Mouse (Mus musculus): Measurements from ENCODE around the gene Gm17660. TPM values are rescaled to one million over a fixed set of nuclear protein-coding genes. Genes with fewer than 3 reads are reported as not detected.

The Gm17660 gene
- total and polyA plus RNA-seq, 3 experiments: not detected

DNA sequence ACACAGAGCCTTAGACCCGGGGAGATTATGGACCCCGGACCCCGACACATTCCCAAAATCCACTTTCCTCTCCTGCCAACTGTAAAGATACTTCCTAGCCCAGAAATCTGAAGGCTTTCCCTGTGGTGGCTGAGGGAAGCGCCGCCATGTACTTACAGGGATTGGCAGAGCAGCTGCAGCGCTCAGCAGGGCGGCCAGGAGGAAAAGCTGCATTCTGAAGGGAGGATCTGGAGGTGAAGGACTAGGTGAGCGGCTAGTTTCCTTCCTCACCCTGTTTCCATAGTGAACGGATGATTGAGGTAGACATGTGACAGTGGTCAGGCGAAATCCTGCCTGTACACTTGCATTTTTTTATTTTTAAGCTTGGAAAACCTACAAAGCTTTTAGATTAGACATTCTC lies 1.0 kb downstream of the Gm17660 start:
- H3K4me1 ChIP-seq (ENCODE audit: control insufficient read depth in 1 of 2, insufficient read depth in 2 of 2): peaks cover 0 to 12% of the 10 kb centered on the region in 2 experiments; a peak in 2 of 4 replicates
- in situ Hi-C loops (cut with MboI; ENCODE audit: low pct_ligation_motif_present, low pct_unique_long_range_greater_than_20kb, low sequenced_read_pairs) (no loop called here), dilution Hi-C loops (cut with MboI; ENCODE audit: extremely low pct_ligation_motif_present, extremely low pct_unique_long_range_greater_than_20kb, low sequenced_read_pairs) (no loop called here)
- DNase-seq (ENCODE audit: extremely low read depth): no peak
- H3K27me3 ChIP-seq (replicated peaks): no peaks in the 10 kb centered on the region
- no peak overlapping the region for H3K9ac ChIP-seq (ENCODE audit: insufficient read depth, low read depth)
- no peaks in the 10 kb centered on the region for H3K79me2 ChIP-seq (replicated peaks; ENCODE audit: control insufficient read depth, extremely low read depth, insufficient read depth, poor library complexity, severe bottlenecking)
- H3K4me2 ChIP-seq (ENCODE audit: insufficient read depth, low read depth, poor library complexity, severe bottlenecking): no peak overlapping the region
- no peak overlapping the region for H3K4me3 ChIP-seq (replicated peaks in 1 of 3; ENCODE audit: low read depth in 2 of 3, low read length in 2 of 3, poor library complexity in 1 of 3)
- TF ChIP-seq JUND (conservative IDR thresholded peaks at IDR 0.05; ENCODE audit: low read depth, low read length): no peak
- no peaks in the 10 kb centered on the region for H3K9me3 ChIP-seq (replicated peaks; ENCODE audit: low read length)
- H3K27ac ChIP-seq (ENCODE audit: insufficient read depth, low read depth): no peak overlapping the region
- no peaks in the 10 kb centered on the region for H3K36me3 ChIP-seq (replicated peaks in 1 of 2; ENCODE audit: control insufficient read depth in 1 of 2, insufficient read depth in 1 of 2, low read length in 1 of 2)

DNA sequence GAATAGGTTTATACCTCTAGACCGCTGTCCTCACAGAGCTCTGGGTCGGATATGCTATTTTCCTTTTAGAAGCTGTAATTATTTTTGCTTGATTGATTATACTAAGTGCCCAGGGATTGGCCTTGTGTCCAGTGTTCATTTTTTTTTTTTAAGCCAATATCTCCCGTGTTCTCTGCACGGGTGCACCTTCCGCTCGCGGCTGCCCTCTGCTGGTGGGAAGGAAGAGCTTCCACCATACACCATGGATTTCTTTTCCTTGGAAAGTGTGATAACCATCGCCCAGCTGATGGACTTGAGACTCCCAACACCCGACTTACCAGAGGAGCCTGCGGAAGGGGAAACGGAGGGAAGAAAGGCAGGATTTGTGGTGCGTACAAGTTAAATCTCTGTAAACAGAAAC lies 3.0 kb downstream of the Gm17660 start:
- in situ Hi-C loops (cut with MboI; ENCODE audit: low pct_ligation_motif_present, low pct_unique_long_range_greater_than_20kb, low sequenced_read_pairs) (no loop called here), dilution Hi-C loops (cut with MboI; ENCODE audit: extremely low pct_ligation_motif_present, extremely low pct_unique_long_range_greater_than_20kb, low sequenced_read_pairs) (no loop called here)
- DNase-seq (ENCODE audit: extremely low read depth): peak; percentile 43
- H3K36me3 ChIP-seq (replicated peaks in 1 of 2; ENCODE audit: control insufficient read depth in 1 of 2, insufficient read depth in 1 of 2, low read length in 1 of 2): no peaks in the 10 kb centered on the region
- H3K79me2 ChIP-seq (replicated peaks; ENCODE audit: control insufficient read depth, extremely low read depth, insufficient read depth, poor library complexity, severe bottlenecking): no peaks in the 10 kb centered on the region
- no peak overlapping the region for H3K4me2 ChIP-seq (ENCODE audit: insufficient read depth, low read depth, poor library complexity, severe bottlenecking)
- 0 out of 2 replicates have a peak, but pooled peaks have one; percentile 34 for TF ChIP-seq NELFE (IDR thresholded peaks at IDR 0.05; ENCODE audit: low read depth, low read length)
- no peak for TF ChIP-seq MAFK (IDR thresholded peaks at IDR 0.05; ENCODE audit: insufficient replicate concordance, low read length)
- no peak for TF ChIP-seq TBP (conservative IDR thresholded peaks at IDR 0.05; ENCODE audit: low read depth, low read length)
- peak; percentile 89 for TF ChIP-seq ZNF384 (IDR thresholded peaks at IDR 0.05; ENCODE audit: low read depth, low read length)
- peak; percentile 58 for TF ChIP-seq RAD21 (IDR thresholded peaks at IDR 0.05; ENCODE audit: low read depth, low read length)
- TF ChIP-seq BHLHE40 (IDR thresholded peaks at IDR 0.05; ENCODE audit: low read depth, low read length): peak; percentile 72
- no peak for TF ChIP-seq NRF1 (IDR thresholded peaks at IDR 0.05; ENCODE audit: low read depth, low read length)
- 0 out of 2 replicates have a peak, but pooled peaks have one; percentile 27 for TF ChIP-seq SIN3A (IDR thresholded peaks at IDR 0.05; ENCODE audit: low read length)
- TF ChIP-seq CTCF (conservative IDR thresholded peaks at IDR 0.05 in 1 of 2, IDR thresholded peaks at IDR 0.05 in 1 of 2; ENCODE audit: low read depth in 2 of 2, low read length in 2 of 2): peak; percentile 70 to 81
- TF ChIP-seq CHD2 (IDR thresholded peaks at IDR 0.05; ENCODE audit: low read length): no peak
- TF ChIP-seq USF1 (IDR thresholded peaks at IDR 0.05; ENCODE audit: low read depth, low read length): no peak
- peak; percentile 5; the same call in 1 of the 2 replicates for TF ChIP-seq ZC3H11A (IDR thresholded peaks at IDR 0.05; ENCODE audit: low read depth, low read length)
- peak; percentile 85 for TF ChIP-seq SMC3 (IDR thresholded peaks at IDR 0.05; ENCODE audit: low read depth, low read length)
- no peak overlapping the region for H3K9ac ChIP-seq (ENCODE audit: insufficient read depth, low read depth)
- no peak overlapping the region for H3K27ac ChIP-seq (ENCODE audit: insufficient read depth, low read depth)
- no peaks in the 10 kb centered on the region for H3K27me3 ChIP-seq (replicated peaks)
- H3K4me3 ChIP-seq (replicated peaks in 1 of 3; ENCODE audit: low read depth in 2 of 3, low read length in 2 of 3, poor library complexity in 1 of 3): no peak overlapping the region
- H3K4me1 ChIP-seq (ENCODE audit: control insufficient read depth in 1 of 2, insufficient read depth in 2 of 2): peaks cover 0 to 23% of the 10 kb centered on the region in 2 experiments; a peak in 2 of 4 replicates
- H3K9me3 ChIP-seq (replicated peaks; ENCODE audit: low read length): no peaks in the 10 kb centered on the region

DNA sequence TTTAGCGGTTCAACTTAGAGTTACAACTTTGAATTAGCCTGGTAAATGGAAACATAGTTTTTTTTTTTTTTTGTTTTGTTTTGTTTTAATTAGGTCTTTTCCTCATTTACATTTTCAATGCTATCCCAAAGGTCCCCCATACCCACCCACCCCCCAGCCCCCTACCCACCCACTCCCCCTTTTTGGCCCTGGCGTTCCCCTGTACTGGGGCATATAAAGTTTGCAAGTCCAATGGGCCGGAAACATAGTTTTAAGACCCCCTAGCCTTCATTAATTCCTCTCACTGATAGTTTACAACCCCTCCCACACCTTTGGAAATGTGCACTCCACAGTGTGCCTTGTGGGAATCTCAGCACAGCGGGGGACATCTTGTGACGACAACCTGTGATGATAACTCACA lies 3.8 kb downstream of the Gm17660 start:
- TF ChIP-seq MEF2A (IDR thresholded peaks at IDR 0.05; ENCODE audit: borderline replicate concordance, low read depth, low read length) (no peak), TCF12 (IDR thresholded peaks at IDR 0.05; ENCODE audit: low read depth, low read length) (no peak), E2F4 (IDR thresholded peaks at IDR 0.05; ENCODE audit: insufficient replicate concordance, low read depth, low read length) (no peak), CHD2 (IDR thresholded peaks at IDR 0.05; ENCODE audit: low read length) (no peak), USF1 (IDR thresholded peaks at IDR 0.05; ENCODE audit: low read depth, low read length) (no peak), CTCF (conservative IDR thresholded peaks at IDR 0.05 in 1 of 2, IDR thresholded peaks at IDR 0.05 in 1 of 2; ENCODE audit: low read depth in 2 of 2, low read length in 2 of 2) (no peak), CHD1 (IDR thresholded peaks at IDR 0.05; ENCODE audit: low read depth, low read length) (no peak), POLR2A (IDR thresholded peaks at IDR 0.05; ENCODE audit: low read depth, low read length) (no peak), PAX5 (IDR thresholded peaks at IDR 0.05; ENCODE audit: low read length) (no peak), JUND (conservative IDR thresholded peaks at IDR 0.05; ENCODE audit: low read depth, low read length) (no peak), ZMIZ1 (IDR thresholded peaks at IDR 0.05; ENCODE audit: low read depth, low read length) (no peak), UBTF (IDR thresholded peaks at IDR 0.05; ENCODE audit: low read depth, low read length) (no peak), RCOR1 (conservative IDR thresholded peaks at IDR 0.05; ENCODE audit: low read depth, low read length) (no peak), USF2 (conservative IDR thresholded peaks at IDR 0.05; ENCODE audit: low read depth, low read length) (no peak), ETS1 (conservative IDR thresholded peaks at IDR 0.05; ENCODE audit: low read depth, low read length) (no peak), ZKSCAN1 (IDR thresholded peaks at IDR 0.05; ENCODE audit: borderline replicate concordance, low read depth, low read length) (no peak), ZNF384 (IDR thresholded peaks at IDR 0.05; ENCODE audit: low read depth, low read length) (no peak), BHLHE40 (IDR thresholded peaks at IDR 0.05; ENCODE audit: low read depth, low read length) (no peak)
- dilution Hi-C loops (cut with MboI; ENCODE audit: extremely low pct_ligation_motif_present, extremely low pct_unique_long_range_greater_than_20kb, low sequenced_read_pairs): no loop called here
- in situ Hi-C loops (cut with MboI; ENCODE audit: low pct_ligation_motif_present, low pct_unique_long_range_greater_than_20kb, low sequenced_read_pairs): no loop called here

More for the DNA sequence above, 3.8 kb downstream of the Gm17660 start:
- Histone ChIP-seq H3K4me2 (ENCODE audit: insufficient read depth, low read depth, poor library complexity, severe bottlenecking) (no peak overlapping the region), H3K4me3 (replicated peaks in 1 of 3; ENCODE audit: low read depth in 2 of 3, low read length in 2 of 3, poor library complexity in 1 of 3) (no peak overlapping the region), H3K27ac (ENCODE audit: insufficient read depth, low read depth) (no peak overlapping the region), H3K9ac (ENCODE audit: insufficient read depth, low read depth) (no peak overlapping the region), H3K36me3 (replicated peaks in 1 of 2; ENCODE audit: control insufficient read depth in 1 of 2, insufficient read depth in 1 of 2, low read length in 1 of 2) (no peaks in the 10 kb centered on the region), H3K79me2 (replicated peaks; ENCODE audit: control insufficient read depth, extremely low read depth, insufficient read depth, poor library complexity, severe bottlenecking) (no peaks in the 10 kb centered on the region), H3K4me1 (ENCODE audit: control insufficient read depth in 1 of 2, insufficient read depth in 2 of 2) (peaks cover 0 to 23% of the 10 kb centered on the region in 2 experiments; a peak in 2 of 4 replicates), H3K27me3 (replicated peaks) (no peaks in the 10 kb centered on the region), H3K9me3 (replicated peaks; ENCODE audit: low read length) (peaks cover 3% of the 10 kb centered on the region)
- no peak for DNase-seq (ENCODE audit: extremely low read depth)

Data from CH12.LX (cell line).